Mouse (Mus musculus) forebrain, embryonic 16.5 days (tissue): ENCODE data around the gene Nfic. TPM values are rescaled to one million over a fixed set of nuclear protein-coding genes. Genes with fewer than 3 reads are reported as not detected.

ENCODE experiments used
- ATAC-seq: fragments of 200-750 bp; cut with Nextera tagmentation; 2 replicates; pipeline ENCODE4 v1.8.0; 2017; ENCODE audit warnings: mild to moderate bottlenecking, moderate library complexity
- H3K27ac ChIP-seq: fragments of 300-500 bp; sonication (generic); 2 replicates; pipeline ENCODE4 v1.5.1; 2014; ENCODE audit warnings: low read length, control low read depth
- H3K27me3 ChIP-seq: fragments of 300-500 bp; sonication (generic); replicated peaks from 2 replicates; pipeline ENCODE4 v1.6.1; 2014; ENCODE audit warnings: low read length; ENCODE audit not compliant: control insufficient read depth, insufficient read depth
- H3K36me3 ChIP-seq: fragments of 300-500 bp; sonication (generic); 2 replicates; pipeline ENCODE4 v1.6.1; 2014; ENCODE audit not compliant: control insufficient read depth, insufficient read depth
- H3K4me1 ChIP-seq: fragments of 300-500 bp; sonication (generic); replicated peaks from 2 replicates; pipeline ENCODE4 v1.6.1; 2014; ENCODE audit warnings: low read length; ENCODE audit not compliant: control insufficient read depth, insufficient read depth
- H3K4me2 ChIP-seq: fragments of 300-500 bp; sonication (generic); 2 replicates; pipeline ENCODE4 v1.6.1; 2014; ENCODE audit warnings: mild to moderate bottlenecking, low read length, control low read depth
- H3K4me3 ChIP-seq: fragments of 300-500 bp; sonication (generic); replicated peaks from 2 replicates; pipeline ENCODE4 v1.5.1; 2014; ENCODE audit warnings: mild to moderate bottlenecking, low read length, control low read depth
- H3K9ac ChIP-seq: fragments of 300-500 bp; sonication (generic); replicated peaks from 2 replicates; pipeline ENCODE4 v1.6.1; 2014; ENCODE audit warnings: low read depth, low read length, control low read depth
- H3K9me3 ChIP-seq: fragments of 300-500 bp; sonication (generic); 2 replicates; pipeline ENCODE4 v1.6.1; 2016; ENCODE audit warnings: low read length; ENCODE audit not compliant: control insufficient read depth
- WGBS: fragments of 180-500 bp; shearing (Covaris S2); extraction: QIAGEN DNeasy Blood & Tissue Kit; methylation state at CpG from one replicate; pipeline ENCODE4 v1.1.7; 2014; 5-methylcytosine and 5-hydroxymethylcytosine counted together
- polyA plus RNA-seq: library from polyadenylated mRNA; unstranded; fragments of >200 nt; fragmentation: Nextera tagmentation; extraction: Ambion mirVana; gene quantifications from 2 replicates; pipeline ENCODE4 v1.2.1, GENCODE M21; 2015

Nfic gene
- polyA plus RNA-seq, 1 experiment from 2014 or later: 25.4 TPM

- H3K4me2 ChIP-seq: no peak overlapping the region
- H3K4me3 ChIP-seq: no peak overlapping the region
- H3K36me3 ChIP-seq: no peaks in the 10 kb centered on the region
- H3K9me3 ChIP-seq: no peaks in the 10 kb centered on the region
- ATAC-seq: no peak
- H3K27me3 ChIP-seq: no peaks in the 10 kb centered on the region
- peaks cover 25% of the 10 kb centered on the region for H3K4me1 ChIP-seq
- no peak overlapping the region for H3K9ac ChIP-seq
- H3K27ac ChIP-seq: no peak overlapping the region
- 89% methylated on average over 6 of the region's 6 CpGs for WGBS
These were observed 75.5 kb downstream of the Nfic start for GRCm38 (mm10) chr10:81379809-81380378.

- H3K9ac ChIP-seq: peak overlapping the region; percentile 40; the same call in 1 of the 2 replicates
- H3K4me1 ChIP-seq: peaks cover 24% of the 10 kb centered on the region
- no peaks in the 10 kb centered on the region for H3K27me3 ChIP-seq
- H3K4me2 ChIP-seq: peak overlapping the region; percentile 66
- no peaks in the 10 kb centered on the region for H3K9me3 ChIP-seq
- peak overlapping the region; percentile 78 for H3K4me3 ChIP-seq
- WGBS: 53% methylated on average over 3 of the region's 3 CpGs
- H3K27ac ChIP-seq: peak overlapping the region; percentile 69
- ATAC-seq: peak; percentile 4; the same call in 1 of the 2 replicates
- no peaks in the 10 kb centered on the region for H3K36me3 ChIP-seq
These were observed 76.3 kb downstream of the Nfic start for GRCm38 (mm10) chr10:81379183-81379553.

GRCm38 (mm10) chr10:81378553-81379182 lies 76.8 kb downstream of the Nfic start:
- WGBS: under 1% methylated on average over 46 of the region's 46 CpGs
- peak; percentile 97 for ATAC-seq

GRCm38 (mm10) chr10:81377793-81378552 lies 77.5 kb downstream of the Nfic start, which contains the start of gene Fzr1:
TSS of gene Fzr1 (minus strand) at chr10:81378516.
- peak within 1 kb of the TSS; percentile 88 for H3K9ac ChIP-seq
- 0 out of 2 replicates have a peak, but pooled peaks cover 2% of the 10 kb centered on the region for H3K36me3 ChIP-seq
- peak within 1 kb of the TSS; percentile 89 for H3K4me2 ChIP-seq
- peaks cover 24% of the 10 kb centered on the region for H3K4me1 ChIP-seq
- H3K27me3 ChIP-seq: no peaks in the 10 kb centered on the region
- peak; percentile 64; the same call in 1 of the 2 replicates for ATAC-seq
- H3K27ac ChIP-seq: peak within 1 kb of the TSS; percentile 70
- under 1% methylated on average over 54 of the region's 59 CpGs for WGBS
- H3K9me3 ChIP-seq: no peaks in the 10 kb centered on the region
- peak within 1 kb of the TSS; percentile 78 for H3K4me3 ChIP-seq

More at GRCm38 (mm10) chr10:81378553-81379182, 76.8 kb downstream of the Nfic start:
- H3K4me2 ChIP-seq: peak overlapping the region; percentile 66
- H3K27me3 ChIP-seq: no peaks in the 10 kb centered on the region
- no peaks in the 10 kb centered on the region for H3K9me3 ChIP-seq
- no peaks in the 10 kb centered on the region for H3K36me3 ChIP-seq
- peak overlapping the region; percentile 40 for H3K9ac ChIP-seq
- H3K27ac ChIP-seq: peak overlapping the region; percentile 69
- H3K4me3 ChIP-seq: peak overlapping the region; percentile 78
- peaks cover 24% of the 10 kb centered on the region for H3K4me1 ChIP-seq

- no peak for ATAC-seq
- H3K36me3 ChIP-seq: 0 out of 2 replicates have a peak, but pooled peaks cover 2% of the 10 kb centered on the region
- peak overlapping the region; percentile 88 for H3K9ac ChIP-seq
- no peaks in the 10 kb centered on the region for H3K9me3 ChIP-seq
- H3K27ac ChIP-seq: no peak overlapping the region
- H3K4me2 ChIP-seq: peak overlapping the region; percentile 89
- 49% methylated on average over 2 of the region's 2 CpGs for WGBS
- peaks cover 24% of the 10 kb centered on the region for H3K4me1 ChIP-seq
- H3K27me3 ChIP-seq: no peaks in the 10 kb centered on the region
- H3K4me3 ChIP-seq: peak overlapping the region; percentile 78
These were observed 78.1 kb downstream of the Nfic start for GRCm38 (mm10) chr10:81377362-81377664.

GRCm38 (mm10) chr10:81376561-81377361 lies 78.7 kb downstream of the Nfic start:
- H3K4me2 ChIP-seq: peak overlapping the region; percentile 89
- 38% methylated on average over 6 of the region's 6 CpGs for WGBS
- peak overlapping the region; percentile 88 for H3K9ac ChIP-seq
- H3K27me3 ChIP-seq: no peaks in the 10 kb centered on the region
- peak overlapping the region; percentile 78 for H3K4me3 ChIP-seq
- H3K4me1 ChIP-seq: peaks cover 24% of the 10 kb centered on the region
- ATAC-seq: no peak
- no peak overlapping the region for H3K27ac ChIP-seq
- 0 out of 2 replicates have a peak, but pooled peaks cover 2% of the 10 kb centered on the region for H3K36me3 ChIP-seq
- no peaks in the 10 kb centered on the region for H3K9me3 ChIP-seq

GRCm38 (mm10) chr10:81375322-81375721 lies 80.1 kb downstream of the Nfic start:
- no peak overlapping the region for H3K4me2 ChIP-seq
- peaks cover 6% of the 10 kb centered on the region; the same call in 1 of the 2 replicates for H3K36me3 ChIP-seq
- no peak overlapping the region for H3K9ac ChIP-seq
- no peak overlapping the region for H3K27ac ChIP-seq
- H3K4me1 ChIP-seq: peaks cover 24% of the 10 kb centered on the region
- no peak for ATAC-seq
- H3K9me3 ChIP-seq: no peaks in the 10 kb centered on the region
- H3K4me3 ChIP-seq: no peak overlapping the region
- WGBS: 89% methylated on average over 10 of the region's 10 CpGs
- H3K27me3 ChIP-seq: no peaks in the 10 kb centered on the region

- Histone ChIP-seq H3K27me3 (peaks cover 12% of the 10 kb centered on the region), H3K9me3 (no peaks in the 10 kb centered on the region), H3K4me2 (no peak overlapping the region), H3K9ac (no peak overlapping the region), H3K4me1 (peaks cover 16% of the 10 kb centered on the region), H3K4me3 (no peak overlapping the region), H3K36me3 (peaks cover 31% of the 10 kb centered on the region), H3K27ac (no peak overlapping the region)
- WGBS: 72% methylated on average over 6 of the region's 6 CpGs
- no peak for ATAC-seq
These were observed 88.3 kb downstream of the Nfic start for GRCm38 (mm10) chr10:81367207-81367495.
